In genomic region chr11:6294632-6295031, GRCm38 (mm10) we compare ENCODE assay signal across 14 mouse cellular contexts. TPM values are rescaled to one million over a fixed set of nuclear protein-coding genes. Genes with fewer than 3 reads are reported as not detected.
A peak's percentile ranks its signal among the peaks of the same experiment; 100 is the strongest.
DNase-seq lines count a peak whose midpoint lies in the region.
"Had no signal": no experiment of that assay in that cellular context is flagged by ENCODE, and none has a peak within 500 bp of the region (broad histone marks: within the 10 kb centered on the region; RNA-seq: fewer than 3 reads in every experiment).

No protein-coding gene starts in this region.

- DNase-seq in spleen, adult 12 weeks (ENCODE audit: low spot score): peak; percentile 34
- DNase-seq in spleen, adult 18-20 months: no peak
- peak; percentile 86 for DNase-seq in liver
- DNase-seq in naive thymus-derived CD4-positive, alpha-beta T cell, adult 2 months (ENCODE audit: low read depth): peak; percentile 15
- DNase-seq in hindbrain, embryonic 10.5 days (ENCODE audit: low spot score): no peak
- DNase-seq in midbrain, embryonic 10.5 days (ENCODE audit: low spot score): no peak
- no peak for DNase-seq in frontal cortex, postnatal 36 days (ENCODE audit: low spot score in 2 of 2)
- DNase-seq: adrenal gland, postnatal 14 days; cerebellum, postnatal 10 days; heart, adult 2 months; lung, postnatal 36 days; midbrain, embryonic 14.5 days; thymus, adult 2 months had no signal

- H3K27ac ChIP-seq in hindbrain, embryonic 10.5 days: no peak overlapping the region
- no peak overlapping the region for H3K27ac ChIP-seq in midbrain, embryonic 10.5 days (replicated peaks)
- H3K27ac ChIP-seq: heart, adult 2 months; limb, embryonic 15.5 days had no signal

- H3K4me1 ChIP-seq in hindbrain, embryonic 10.5 days (replicated peaks): peaks cover 15% of the 10 kb centered on the region
- H3K4me1 ChIP-seq in midbrain, embryonic 10.5 days: peaks cover 13% of the 10 kb centered on the region

- H3K27me3 ChIP-seq in hindbrain, embryonic 10.5 days (ENCODE audit: insufficient read depth, poor library complexity, severe bottlenecking): peaks cover 9% of the 10 kb centered on the region; the same call in 1 of the 2 replicates
- H3K27me3 ChIP-seq in midbrain, embryonic 10.5 days (ENCODE audit: low read depth, poor library complexity, severe bottlenecking): peaks cover 10% of the 10 kb centered on the region
- H3K27me3 ChIP-seq: limb, embryonic 15.5 days had no signal

- no peaks in the 10 kb centered on the region for H3K9me3 ChIP-seq in hindbrain, embryonic 10.5 days
- no peaks in the 10 kb centered on the region for H3K9me3 ChIP-seq in midbrain, embryonic 10.5 days (replicated peaks)
- H3K9me3 ChIP-seq: limb, embryonic 15.5 days had no signal

- 90% methylated on average over 4 of the region's 4 CpGs for whole genome bisulfite sequencing in hindbrain, embryonic 10.5 days
- 88% methylated on average over 4 of the region's 4 CpGs for WGBS in midbrain, embryonic 10.5 days

- peaks cover 29% of the 10 kb centered on the region for H3K36me3 ChIP-seq in hindbrain, embryonic 10.5 days
- H3K36me3 ChIP-seq in midbrain, embryonic 10.5 days: peaks cover 31% of the 10 kb centered on the region

- no peak overlapping the region for H3K4me3 ChIP-seq in hindbrain, embryonic 10.5 days
- H3K4me3 ChIP-seq in midbrain, embryonic 10.5 days: no peak overlapping the region
- H3K4me3 ChIP-seq: limb, embryonic 15.5 days had no signal

RNA-seq across cellular contexts. Expression of gene Ogdh, which starts 3.2 kb away (rescaled TPM):
- polyA plus RNA-seq in hindbrain, embryonic 10.5 days (2016; fragmentation: Nextera tagmentation; extraction: Ambion mirVana): 99.9 and 117 TPM in 2 replicates
- polyA plus RNA-seq in midbrain, embryonic 10.5 days (2016; fragmentation: Nextera tagmentation; extraction: Ambion mirVana): 107 and 111 TPM in 2 replicates

RNA-seq across cellular contexts. Expression of gene Tmed4, which starts 20.0 kb away (rescaled TPM):
- polyA plus RNA-seq in hindbrain, embryonic 10.5 days (2016; fragmentation: Nextera tagmentation; extraction: Ambion mirVana): 128 and 137 TPM in 2 replicates
- 131 and 140 TPM in 2 replicates for polyA plus RNA-seq in midbrain, embryonic 10.5 days (2016; fragmentation: Nextera tagmentation; extraction: Ambion mirVana)

RNA-seq across cellular contexts. Expression of gene Ddx56, which starts 27.1 kb away (rescaled TPM):
- 116 and 121 TPM in 2 replicates for polyA plus RNA-seq in hindbrain, embryonic 10.5 days (2016; fragmentation: Nextera tagmentation; extraction: Ambion mirVana)
- 117 and 126 TPM in 2 replicates for polyA plus RNA-seq in midbrain, embryonic 10.5 days (2016; fragmentation: Nextera tagmentation; extraction: Ambion mirVana)

Comparison
In these comparisons a context has a peak if more than half of its experiments do, and no peak if none do; other contexts are left out.
1. DNase-seq: peak in spleen, adult 12 weeks (single experiment), liver (single experiment) and naive thymus-derived CD4-positive, alpha-beta T cell, adult 2 months (single experiment); none in spleen, adult 18-20 months (0 of 2), hindbrain, embryonic 10.5 days (single experiment), midbrain, embryonic 10.5 days (single experiment) and frontal cortex, postnatal 36 days (0 of 2).